Mouse (Mus musculus) cerebellum, adult 2 months (tissue): ENCODE data around the gene Ccdc86.

Source experiments
- CTCF ChIP-seq: fragments of 200-500 bp; IDR thresholded peaks from 2 replicates; pipeline ENCODE4 v1.5.1; 2011; ENCODE audit warnings: low read depth, mild to moderate bottlenecking, control low read depth, low read length, moderate library complexity, borderline replicate concordance; ENCODE audit not compliant: insufficient read depth
- POLR2A ChIP-seq: fragments of 200-500 bp; IDR thresholded peaks from 2 replicates; pipeline ENCODE4 v1.6.1; 2011; ENCODE audit warnings: low read length, control low read depth, borderline replicate concordance; ENCODE audit not compliant: insufficient read depth

GRCm38 (mm10) chr19:10901046-10901445 lies 48.0 kb downstream of the Ccdc86 start:
- TF ChIP-seq CTCF (no peak), POLR2A (no peak)
